8 mouse cellular contexts compared by ENCODE assay signal in genomic region chr17:27564391-27565162, GRCm38 (mm10). TPM values are rescaled to one million over a fixed set of nuclear protein-coding genes. Genes with fewer than 3 reads are reported as not detected.
DNase-seq lines count a peak whose midpoint lies in the region; ATAC-seq and TF ChIP-seq lines count a peak whose summit lies in the region.

No protein-coding gene starts in this region.

- ATAC-seq in activated CD4-positive, CD25-positive, alpha-beta regulatory T cell, adult 4 months: peak; percentile 5
- no peak for ATAC-seq in forebrain, embryonic 14.5 days
- ATAC-seq in limb, embryonic 15.5 days (ENCODE audit: insufficient number of reproducible peaks, low FRiP score, low TSS enrichment, low read depth): no peak

- H3K36me3 ChIP-seq in forebrain, embryonic 14.5 days (ENCODE audit: control insufficient read depth, insufficient read depth, low read length): peaks cover 18% of the 10 kb centered on the region; the same call in 1 of the 2 replicates
- H3K36me3 ChIP-seq in limb, embryonic 15.5 days: no peaks in the 10 kb centered on the region

- H3K4me1 ChIP-seq in forebrain, embryonic 14.5 days (ENCODE audit: control insufficient read depth, insufficient read depth, low read length): peaks cover 5% of the 10 kb centered on the region; the same call in 1 of the 2 replicates
- H3K4me1 ChIP-seq in limb, embryonic 15.5 days: peaks cover 36% of the 10 kb centered on the region
- peaks cover 37% of the 10 kb centered on the region for H3K4me1 ChIP-seq in olfactory bulb, adult 2 months (ENCODE audit: control insufficient read depth, insufficient read depth, low read length)

- WGBS in forebrain, embryonic 14.5 days: 11% methylated on average over 20 of the region's 20 CpGs
- 14% methylated on average over 20 of the region's 20 CpGs for WGBS in limb, embryonic 15.5 days
- WGBS in olfactory bulb, adult 2 months: 30% methylated on average over 20 of the region's 20 CpGs

- no peak for DNase-seq in left cerebral cortex, adult 2 months (ENCODE audit: extremely low spot score in 1 of 2, low spot score in 2 of 2)
- DNase-seq in left cerebral cortex, postnatal 4 days: no peak
- DNase-seq in forebrain, embryonic 14.5 days (ENCODE audit: low spot score): no peak
- DNase-seq in gastrocnemius, postnatal 10 days: no peak
- DNase-seq in left cerebral cortex, adult 8-10 months (ENCODE audit: low spot score in 2 of 2): no peak

- H3K27me3 ChIP-seq in forebrain, embryonic 14.5 days (replicated peaks; ENCODE audit: control insufficient read depth, insufficient read depth, low read length): no peaks in the 10 kb centered on the region
- no peaks in the 10 kb centered on the region for H3K27me3 ChIP-seq in limb, embryonic 15.5 days

- H3K9me3 ChIP-seq in forebrain, embryonic 14.5 days (replicated peaks; ENCODE audit: control insufficient read depth, low read length): no peaks in the 10 kb centered on the region
- H3K9me3 ChIP-seq in limb, embryonic 15.5 days: no peaks in the 10 kb centered on the region

- intact Hi-C loops in left cerebral cortex, adult 2 months (cut with DNase I): loop anchor here (1.0 to 2.0 kb wide), 3 partner anchors 30 to 65 kb away; partner anchors contain the start of gene Nudt3
- intact Hi-C loops in left cerebral cortex, postnatal 4 days (cut with DNase I): loop anchor here (5.0 kb wide), 1 partner anchor 58 kb away; the partner anchor contains the start of gene Nudt3

- peak overlapping the region; percentile 75 for H3K9ac ChIP-seq in forebrain, embryonic 14.5 days (ENCODE audit: low read length)
- peak overlapping the region; percentile 76; the same call in 1 of the 2 replicates for H3K9ac ChIP-seq in limb, embryonic 15.5 days

- peak overlapping the region; percentile 93 for H3K27ac ChIP-seq in left cerebral cortex, adult 2 months
- 0 out of 2 replicates have a peak overlapping the region, but pooled peaks have one; percentile 44 for H3K27ac ChIP-seq in forebrain, embryonic 14.5 days (ENCODE audit: low read depth, low read length)
- H3K27ac ChIP-seq in limb, embryonic 15.5 days: no peak overlapping the region
- H3K27ac ChIP-seq in olfactory bulb, adult 2 months (ENCODE audit: insufficient read depth, low read depth, low read length): no peak overlapping the region

- H3K4me2 ChIP-seq in forebrain, embryonic 14.5 days (ENCODE audit: low read length): peak overlapping the region; percentile 92
- peak overlapping the region; percentile 96 for H3K4me2 ChIP-seq in limb, embryonic 15.5 days

- TF ChIP-seq POLR2A in olfactory bulb, adult 2 months (IDR thresholded peaks at IDR 0.05; ENCODE audit: insufficient read depth, low read depth, low read length): 0 out of 2 replicates have a peak, but pooled peaks have one; percentile 10

- peak overlapping the region; percentile 76 for H3K4me3 ChIP-seq in left cerebral cortex, adult 2 months
- H3K4me3 ChIP-seq in forebrain, embryonic 14.5 days (ENCODE audit: low read depth, low read length): peak overlapping the region; percentile 56
- H3K4me3 ChIP-seq in limb, embryonic 15.5 days: peak overlapping the region; percentile 68
- H3K4me3 ChIP-seq in olfactory bulb, adult 2 months (ENCODE audit: insufficient read depth, low read depth, low read length): peak overlapping the region; percentile 71

- TF ChIP-seq CTCF in left cerebral cortex, adult 2 months (IDR thresholded peaks at IDR 0.05): peak; percentile 49
- no peak for TF ChIP-seq CTCF in olfactory bulb, adult 2 months (IDR thresholded peaks at IDR 0.05; ENCODE audit: insufficient read depth, low read depth, low read length)

RNA-seq across cellular contexts. Expression of gene AI413582, which starts 1.0 kb away (rescaled TPM):
- 10 to 100 TPM; 86.7 to 93.8 TPM for total RNA-seq in left cerebral cortex, adult 2 months (2021)
- 10 to 100 TPM; 61.2 to 61.6 TPM for total RNA-seq in left cerebral cortex, postnatal 4 days (2021)
- 100 to 1,000 TPM in 1 of 2 experiments, 10 to 100 TPM in 1; 98.5 to 118 TPM for polyA plus RNA-seq in activated CD4-positive, CD25-positive, alpha-beta regulatory T cell, adult 4 months (2017; shearing (Covaris generic))
- polyA plus RNA-seq in forebrain, embryonic 14.5 days (2014; fragmentation: Nextera tagmentation; extraction: Ambion mirVana): 44.6 and 46.2 TPM in 2 replicates
- polyA plus RNA-seq in limb, embryonic 15.5 days (2015; fragmentation: Nextera tagmentation; extraction: Ambion mirVana): 28.4 TPM in 2 replicates
- not detected in 2 replicates for polyA plus RNA-seq in olfactory bulb, adult 2 months (2012; ENCODE audit: insufficient read depth, insufficient read length, low replicate concordance, missing spikeins)
- total RNA-seq in gastrocnemius, postnatal 10 days (2021): 1 to 10 TPM; 3.5 to 4.7 TPM
- 10 to 100 TPM; 61.5 to 87.6 (median 74.4) TPM for total RNA-seq in left cerebral cortex, adult 8-10 months (2022)

RNA-seq across cellular contexts. Expression of gene Hmga1, which starts 8.3 kb away (rescaled TPM):
- 10 to 100 TPM; 55.2 to 55.7 TPM for total RNA-seq in left cerebral cortex, adult 2 months (2021)
- 10 to 100 TPM; 43.6 to 45.5 TPM for total RNA-seq in left cerebral cortex, postnatal 4 days (2021)
- 10 to 100 TPM; 48.0 to 73.5 TPM for polyA plus RNA-seq in activated CD4-positive, CD25-positive, alpha-beta regulatory T cell, adult 4 months (2017; shearing (Covaris generic))
- polyA plus RNA-seq in forebrain, embryonic 14.5 days (2014; fragmentation: Nextera tagmentation; extraction: Ambion mirVana): 132 TPM in 2 replicates
- polyA plus RNA-seq in limb, embryonic 15.5 days (2015; fragmentation: Nextera tagmentation; extraction: Ambion mirVana): 161 and 167 TPM in 2 replicates
- not detected in 2 replicates for polyA plus RNA-seq in olfactory bulb, adult 2 months (2012; ENCODE audit: insufficient read depth, insufficient read length, low replicate concordance, missing spikeins)
- total RNA-seq in gastrocnemius, postnatal 10 days (2021): 10 to 100 TPM; 24.9 to 27.0 TPM
- 10 to 100 TPM; 43.7 to 50.0 (median 47.5) TPM for total RNA-seq in left cerebral cortex, adult 8-10 months (2022)

RNA-seq across cellular contexts. Expression of gene Grm4, which starts 43.4 kb away (rescaled TPM):
- 10 to 100 TPM; 19.9 to 29.7 TPM for total RNA-seq in left cerebral cortex, adult 2 months (2021)
- total RNA-seq in left cerebral cortex, postnatal 4 days (2021): 10 to 100 TPM; 14.4 to 18.2 TPM
- under 1 TPM in 1 of 2 experiments, not detected in 1; 0.18 TPM for polyA plus RNA-seq in activated CD4-positive, CD25-positive, alpha-beta regulatory T cell, adult 4 months (2017; shearing (Covaris generic))
- 2.0 and 2.4 TPM in 2 replicates for polyA plus RNA-seq in forebrain, embryonic 14.5 days (2014; fragmentation: Nextera tagmentation; extraction: Ambion mirVana)
- polyA plus RNA-seq in limb, embryonic 15.5 days (2015; fragmentation: Nextera tagmentation; extraction: Ambion mirVana): 0.54 and 0.55 TPM in 2 replicates
- not detected in 2 replicates for polyA plus RNA-seq in olfactory bulb, adult 2 months (2012; ENCODE audit: insufficient read depth, insufficient read length, low replicate concordance, missing spikeins)
- total RNA-seq in gastrocnemius, postnatal 10 days (2021): under 1 TPM; 0.16 to 0.32 TPM
- total RNA-seq in left cerebral cortex, adult 8-10 months (2022): 10 to 100 TPM; 28.5 to 39.0 (median 32.3) TPM

RNA-seq across cellular contexts. Expression of gene Nudt3, which starts 58.7 kb away (rescaled TPM):
- 100 to 1,000 TPM; 550 to 603 TPM for total RNA-seq in left cerebral cortex, adult 2 months (2021)
- total RNA-seq in left cerebral cortex, postnatal 4 days (2021): 100 to 1,000 TPM; 506 to 527 TPM
- polyA plus RNA-seq in activated CD4-positive, CD25-positive, alpha-beta regulatory T cell, adult 4 months (2017; shearing (Covaris generic)): 10 to 100 TPM; 34.7 to 38.1 TPM
- 175 and 178 TPM in 2 replicates for polyA plus RNA-seq in forebrain, embryonic 14.5 days (2014; fragmentation: Nextera tagmentation; extraction: Ambion mirVana)
- polyA plus RNA-seq in limb, embryonic 15.5 days (2015; fragmentation: Nextera tagmentation; extraction: Ambion mirVana): 84.9 and 85.0 TPM in 2 replicates
- polyA plus RNA-seq in olfactory bulb, adult 2 months (2012; ENCODE audit: insufficient read depth, insufficient read length, low replicate concordance, missing spikeins): 554 TPM in 1 of 2 replicates, not detected in the other
- total RNA-seq in gastrocnemius, postnatal 10 days (2021): 100 to 1,000 TPM; 267 to 291 TPM
- 100 to 1,000 TPM; 583 to 634 (median 585) TPM for total RNA-seq in left cerebral cortex, adult 8-10 months (2022)

Comparison
In these comparisons a context has a peak if more than half of its experiments do, and no peak if none do; other contexts are left out.
1. H3K27ac ChIP-seq: peak in left cerebral cortex, adult 2 months (single experiment) and forebrain, embryonic 14.5 days (single experiment); none in limb, embryonic 15.5 days (single experiment) and olfactory bulb, adult 2 months (single experiment).
2. RNA of gene AI413582, which starts 1.0 kb away (total RNA-seq): 86.7 to 93.8 TPM in left cerebral cortex, adult 2 months, 61.5 to 87.6 TPM in left cerebral cortex, adult 8-10 months and 61.2 to 61.6 TPM in left cerebral cortex, postnatal 4 days; 3.5 to 4.7 TPM in gastrocnemius, postnatal 10 days; every median in the first group is over 10 times any median in the second.
3. RNA of gene Grm4, which starts 43.4 kb away (total RNA-seq): 28.5 to 39.0 TPM in left cerebral cortex, adult 8-10 months, 19.9 to 29.7 TPM in left cerebral cortex, adult 2 months and 14.4 to 18.2 TPM in left cerebral cortex, postnatal 4 days; 0.16 to 0.32 TPM in gastrocnemius, postnatal 10 days; every median in the first group is over 10 times any median in the second.
4. Peak in every context shown above with its lines, with median percentiles within 50 percentile points of each other: H3K4me3 ChIP-seq.